Mouse (Mus musculus) frontal cortex, postnatal 10 days (tissue): ENCODE data around the gene Smtnl2.

Source experiments
- DNase-seq, 2 experiments: peaks; one replicate each; pipeline ENCODE4 v3.0.0; 2022; ENCODE audit warnings: low spot score in 2 of 2, mixed read lengths in 1 of 2

Gene Smtnl2

GRCm38 (mm10) chr11:72402017-72402416 is 9.5 kb downstream of the Smtnl2 start:
- DNase-seq, result no peak

DNA sequence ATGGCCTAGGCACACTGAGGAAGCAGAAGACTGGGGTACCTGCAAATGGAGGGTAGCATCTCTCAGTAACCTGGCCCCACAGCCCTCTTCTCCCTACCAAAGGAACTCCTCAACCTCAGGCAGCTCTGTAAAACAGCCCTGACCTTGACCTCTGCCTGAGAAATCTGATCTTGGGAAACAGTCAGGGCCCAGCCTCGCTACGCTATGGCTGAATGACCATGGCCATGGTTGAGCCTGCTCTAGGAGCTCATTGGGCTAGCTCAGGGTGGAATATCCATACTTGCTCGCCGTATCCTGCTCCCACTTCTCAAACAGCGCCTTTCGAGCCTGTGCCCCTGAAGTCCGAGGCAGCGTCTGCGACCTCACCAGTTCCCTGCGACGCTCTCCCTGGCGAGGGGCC is 10.4 kb downstream of the Smtnl2 start:
- DNase-seq, result no peak

DNA sequence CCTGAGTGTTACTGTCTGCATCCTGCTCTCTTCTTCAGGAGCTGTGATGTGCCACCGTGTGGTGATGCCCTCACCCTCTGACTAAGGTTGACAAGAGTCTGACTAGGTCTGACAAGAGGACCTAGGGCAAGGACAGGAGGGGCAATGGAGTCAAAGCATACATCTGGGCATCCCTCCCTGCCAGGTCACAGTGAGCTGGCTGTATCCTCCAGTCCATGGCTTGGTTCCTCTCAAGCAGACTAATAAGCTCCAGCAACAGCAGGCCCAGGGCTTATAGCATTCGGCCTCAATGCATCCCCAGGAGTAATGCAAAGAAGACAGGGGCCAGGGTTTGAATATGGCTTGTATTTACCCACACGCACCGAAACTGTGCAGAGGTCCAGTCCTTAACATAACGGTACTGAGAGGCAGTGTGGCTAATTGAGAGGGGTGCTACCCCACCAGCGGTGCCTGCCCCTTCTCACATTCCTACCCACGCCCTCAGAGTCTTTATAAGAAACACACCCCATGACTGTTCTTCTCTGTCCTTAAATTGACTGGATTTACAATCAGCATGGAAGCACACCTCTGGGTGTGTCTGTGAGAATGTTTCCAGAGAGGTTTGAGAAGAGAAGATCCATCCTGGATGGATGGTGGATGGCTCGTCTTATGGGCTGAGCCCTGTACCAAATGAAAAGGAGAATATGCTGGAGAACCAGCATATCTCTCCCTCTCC is 13.5 kb downstream of the Smtnl2 start:
- DNase-seq, result no peak

- no peak for DNase-seq
These were observed 14.4 kb downstream of the Smtnl2 start for GRCm38 (mm10) chr11:72397072-72397471.

DNA sequence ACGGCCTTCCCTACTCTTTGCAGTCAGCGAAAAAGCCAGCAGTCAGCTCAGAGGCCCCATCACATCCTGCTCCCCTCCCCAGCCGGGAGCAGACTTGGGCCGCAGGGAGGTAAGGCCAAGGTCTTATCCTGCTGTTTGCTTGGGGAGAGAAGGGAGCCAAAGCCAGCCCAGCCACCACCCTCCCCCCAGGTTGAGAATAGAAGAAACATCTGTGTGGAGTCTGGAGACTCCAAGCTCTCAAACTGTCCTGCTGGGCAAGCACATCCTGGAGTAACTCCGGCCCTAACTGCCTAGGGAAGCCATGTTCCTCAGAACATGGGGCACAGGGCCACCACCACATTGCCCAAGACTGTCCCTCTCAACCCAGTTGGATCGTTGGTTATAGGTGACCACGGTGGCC is 14.9 kb downstream of the Smtnl2 start:
- no peak for DNase-seq

DNA sequence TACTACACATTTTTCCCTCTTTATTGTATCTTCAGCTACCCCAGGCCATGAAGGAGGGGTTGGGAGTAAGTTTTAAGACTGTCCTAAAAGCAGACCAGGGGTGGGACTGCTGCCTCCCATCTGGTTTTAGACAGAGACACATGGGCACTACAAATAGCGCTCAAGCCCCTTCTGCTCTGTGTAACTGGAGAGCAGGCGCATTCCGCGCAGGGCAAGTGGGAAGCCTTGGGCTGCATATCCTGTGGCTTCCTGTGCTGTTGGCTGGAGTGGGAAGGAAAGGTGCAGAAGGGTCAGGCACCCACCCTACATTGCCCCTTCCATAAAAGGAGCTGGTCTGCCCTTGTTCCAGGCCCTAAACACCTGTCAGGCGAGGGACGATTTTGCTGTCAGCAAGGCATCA is 15.9 kb downstream of the Smtnl2 start:
- no peak for DNase-seq

DNA sequence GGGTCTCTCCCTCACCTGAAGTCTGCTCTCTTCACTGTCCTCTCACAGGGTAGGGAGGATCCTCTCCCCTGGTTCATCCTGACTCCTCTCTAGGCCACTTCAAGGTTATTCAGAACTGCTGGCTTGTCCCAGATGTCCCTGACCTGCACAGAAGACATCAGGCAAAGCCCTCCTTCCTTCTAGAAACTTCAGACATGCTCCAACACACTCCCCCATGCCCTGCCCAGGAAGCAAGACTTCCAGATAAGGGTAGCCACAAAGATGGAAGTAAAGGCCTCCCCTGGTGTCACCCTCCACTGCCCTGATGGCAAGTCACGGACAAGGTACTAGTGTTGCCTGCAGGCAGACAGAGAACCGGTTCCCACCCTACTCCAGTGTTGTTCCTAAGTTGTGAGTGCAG is 16.8 kb downstream of the Smtnl2 start:
- no peak for DNase-seq

DNA sequence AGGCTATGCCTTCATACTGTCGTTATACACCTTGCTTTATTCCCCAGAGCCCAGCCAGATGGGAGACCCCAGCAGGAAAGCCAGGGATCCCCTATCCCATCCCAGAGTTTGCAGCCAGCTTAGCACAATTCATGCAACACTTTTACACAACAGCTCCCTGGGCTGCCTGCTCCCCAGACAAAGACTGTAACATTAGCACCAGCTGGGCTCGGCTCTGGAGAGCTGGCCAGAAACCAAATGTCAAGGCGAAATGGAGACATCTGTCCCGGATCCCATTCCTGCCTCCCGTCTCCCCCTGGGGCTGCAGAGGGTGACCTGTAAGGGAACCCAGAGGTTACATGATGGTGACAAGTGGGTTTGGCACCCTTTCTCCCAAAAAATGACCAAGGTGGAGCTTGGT is 17.8 kb downstream of the Smtnl2 start:
- no peak for DNase-seq

GRCm38 (mm10) chr11:72393243-72393642 is 18.3 kb downstream of the Smtnl2 start:
- no peak for DNase-seq

DNA sequence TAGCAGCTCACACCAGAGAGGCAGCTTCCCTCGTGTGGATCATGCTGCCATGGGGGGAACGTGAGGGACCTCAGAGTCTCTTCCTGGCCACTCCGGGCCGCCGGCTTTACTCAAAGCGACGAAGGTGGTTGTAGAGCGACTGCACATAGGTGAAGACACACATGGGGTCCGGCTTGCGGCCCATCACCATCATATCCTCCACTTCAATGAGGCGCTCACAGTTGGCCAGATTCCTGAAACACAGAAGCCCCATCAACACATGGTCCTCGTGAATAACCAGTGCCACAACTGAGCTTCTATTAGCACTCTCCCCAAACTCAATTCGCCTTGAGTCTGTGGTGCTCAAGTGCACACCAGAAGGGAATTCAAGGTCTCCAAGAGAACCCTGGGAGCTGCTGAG is 20.3 kb downstream of the Smtnl2 start:
- DNase-seq, result no peak

DNA sequence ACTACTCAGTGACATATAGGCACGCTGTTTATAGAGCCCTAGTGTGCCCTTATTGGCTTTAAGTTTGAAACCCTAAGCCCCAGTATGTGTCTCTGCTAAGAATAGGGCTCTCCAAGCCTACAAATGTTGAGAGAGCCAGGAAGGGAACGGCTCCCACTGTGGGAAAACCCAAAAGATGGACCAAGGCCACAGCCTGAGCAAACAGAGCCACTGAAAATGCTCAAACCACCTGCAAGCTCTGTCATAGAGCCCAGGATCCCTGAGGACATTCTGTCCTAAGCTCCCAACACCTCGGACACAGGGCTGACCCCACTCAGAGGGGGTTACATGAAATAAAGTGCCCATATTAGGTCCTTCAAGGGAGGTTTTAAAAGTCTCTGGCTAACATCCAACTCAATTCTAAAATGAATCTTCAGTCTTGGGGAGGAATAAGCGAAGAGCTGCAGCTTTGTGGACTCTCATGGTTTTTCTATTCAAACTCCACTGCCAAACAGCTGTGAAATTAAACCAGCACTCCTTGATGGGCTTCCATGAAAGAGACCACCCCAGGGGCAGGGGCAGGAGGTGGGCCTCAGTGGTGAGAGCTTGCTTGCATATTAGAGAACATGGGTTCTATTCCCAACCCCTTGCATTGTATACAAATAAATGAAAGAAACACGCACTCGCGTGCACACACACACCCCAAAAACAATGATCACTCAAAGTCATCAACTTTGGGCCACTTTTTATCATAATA is 21.9 kb downstream of the Smtnl2 start:
- no peak for DNase-seq

DNA sequence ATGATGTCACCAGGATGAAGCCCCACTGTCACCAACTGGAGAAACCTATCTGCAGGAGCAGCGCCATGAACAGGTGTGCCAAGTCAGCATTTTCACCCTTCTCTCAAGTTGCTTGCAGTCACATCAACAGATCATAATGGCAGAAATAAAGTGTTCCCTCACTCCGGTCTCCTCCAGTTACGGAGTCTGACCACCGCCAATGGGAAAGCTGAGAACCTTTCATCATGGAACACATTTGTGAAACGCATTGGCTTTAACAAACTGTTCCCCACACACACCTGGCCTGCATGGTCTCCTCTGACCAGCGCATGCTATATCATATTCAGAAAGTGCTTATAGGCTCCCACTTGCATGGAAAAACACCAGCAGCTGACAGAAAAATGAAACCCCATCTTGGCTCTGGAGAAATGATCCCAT is 23.4 kb downstream of the Smtnl2 start:
- DNase-seq, result no peak

DNA sequence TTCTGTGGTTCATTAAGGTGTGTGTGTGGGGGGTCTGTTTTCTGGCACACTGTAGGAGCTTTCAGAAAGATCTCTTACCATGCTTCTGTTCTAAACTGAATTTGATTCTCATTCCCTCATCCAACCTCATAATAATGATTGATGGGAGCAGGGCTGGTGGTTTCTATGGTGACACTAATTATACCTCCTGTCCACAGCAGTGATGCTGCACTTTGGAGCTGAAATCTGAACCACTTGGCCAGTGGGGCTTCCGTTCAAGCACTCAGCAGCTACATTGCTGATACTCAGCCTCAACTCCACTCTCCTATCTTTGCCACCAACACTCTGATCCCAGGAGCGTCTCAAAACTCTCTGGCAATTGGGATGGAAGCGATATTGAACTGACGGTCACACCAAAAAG is 32.2 kb downstream of the Smtnl2 start:
- DNase-seq, result no peak

DNA sequence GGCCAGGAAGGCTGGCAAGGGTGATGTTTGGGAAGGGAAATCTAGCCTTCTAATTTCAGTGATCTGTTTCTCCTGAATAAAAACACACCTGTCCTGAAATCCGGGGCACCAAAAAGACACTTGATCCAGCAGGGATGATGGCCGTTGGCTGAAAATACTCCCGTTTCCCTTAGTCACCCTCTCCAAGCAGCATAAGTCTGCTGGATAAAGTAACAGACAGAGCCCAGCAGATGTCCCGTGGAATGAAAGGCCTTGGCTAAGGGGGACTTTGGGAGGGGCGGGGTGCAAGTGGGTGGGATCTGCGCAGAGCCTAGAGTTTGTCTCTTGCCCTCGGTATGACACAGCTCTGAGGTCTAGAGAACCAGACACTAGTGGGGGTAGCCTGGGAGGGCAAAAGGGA is 33.3 kb downstream of the Smtnl2 start:
- DNase-seq, result no peak

DNA sequence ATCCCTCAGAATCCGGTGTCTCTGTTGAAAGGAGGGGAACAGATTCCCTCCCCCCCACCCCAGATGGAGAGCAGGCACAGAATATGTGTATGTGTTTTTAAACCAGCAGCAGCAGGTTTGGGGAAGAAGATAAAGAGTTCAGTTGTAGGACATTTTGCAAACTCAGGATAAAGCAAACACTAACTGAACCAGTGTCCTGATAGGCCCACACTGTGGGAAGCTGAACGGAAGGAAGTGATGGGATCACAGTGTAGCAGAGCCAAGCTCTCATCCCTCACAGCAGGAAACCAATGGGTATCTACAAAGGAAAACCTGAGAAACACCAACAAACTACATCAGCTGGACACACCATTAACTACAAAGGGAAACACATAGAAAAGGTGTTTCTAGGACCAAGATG is 35.0 kb downstream of the Smtnl2 start:
- DNase-seq, result no peak

DNA sequence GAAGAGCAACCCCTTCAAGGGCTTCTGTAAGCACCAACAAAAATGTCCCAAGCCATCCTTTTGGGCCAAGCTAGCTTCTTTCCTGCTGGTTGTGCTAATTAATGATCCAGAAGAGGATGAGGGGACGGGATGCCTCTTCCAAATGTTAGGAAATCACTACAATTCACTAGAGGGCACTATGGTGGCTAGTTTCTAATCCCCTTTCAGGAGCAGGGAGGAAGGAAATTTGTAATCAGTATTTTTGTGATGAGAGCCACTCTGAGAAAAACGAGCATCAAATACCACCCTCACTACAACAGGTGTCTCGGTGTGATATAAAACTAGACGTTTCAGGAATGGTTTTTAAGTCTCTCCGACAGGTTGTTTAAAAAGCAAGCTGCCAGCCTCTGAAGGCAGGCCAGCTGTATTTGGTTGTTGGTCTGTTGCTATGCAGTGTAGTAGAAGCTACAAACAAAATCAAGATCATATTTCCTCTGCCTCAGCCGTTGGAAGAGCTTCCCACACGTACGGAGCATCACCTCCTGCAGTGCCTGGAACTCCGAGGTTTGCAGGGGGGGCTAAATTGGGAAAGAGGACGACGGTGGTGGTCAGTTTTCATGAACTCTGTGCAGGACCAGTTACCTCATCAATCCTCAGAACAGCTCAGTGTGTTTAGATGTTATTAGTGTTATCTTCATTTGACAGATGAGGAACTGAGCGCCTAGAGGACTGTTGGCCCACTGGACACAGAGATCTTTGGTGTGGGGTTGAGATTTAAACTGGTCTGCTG is 41.4 kb downstream of the Smtnl2 start:
- DNase-seq, result no peak

DNA sequence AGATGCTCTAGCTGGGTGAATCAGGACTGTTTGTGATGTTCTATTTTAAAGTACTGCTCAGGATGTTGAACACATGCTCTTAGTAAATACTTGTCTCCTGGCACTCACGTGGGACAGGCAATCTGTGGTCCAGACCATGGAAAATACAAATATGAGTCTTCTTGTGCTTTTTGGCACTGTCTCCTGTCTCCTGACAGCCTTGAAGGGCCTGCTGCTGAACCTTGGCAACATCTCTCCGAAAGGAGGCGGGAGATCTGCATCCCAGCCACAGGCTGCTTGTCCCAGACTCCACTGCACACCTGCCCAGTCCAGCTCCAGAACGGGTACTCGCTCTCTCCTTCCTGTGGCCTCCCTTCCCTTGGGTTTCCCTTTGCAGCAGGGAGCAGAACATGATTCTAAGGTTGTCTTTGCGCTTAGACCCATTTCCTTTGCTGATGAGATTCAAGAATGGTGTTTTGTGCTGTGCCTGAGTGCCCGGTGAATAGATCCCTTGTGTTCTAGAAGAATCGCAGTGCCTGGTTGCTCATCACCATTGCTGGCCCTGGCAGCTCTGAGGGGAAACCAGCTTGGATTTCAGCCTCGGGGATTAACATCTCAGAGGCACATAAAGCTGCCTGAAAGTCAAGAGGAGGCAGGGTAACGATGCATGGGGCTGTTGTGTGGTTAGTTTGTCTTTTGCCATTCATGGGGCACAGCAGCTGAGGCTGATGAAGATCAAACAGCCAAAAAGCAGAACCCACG is 43.4 kb downstream of the Smtnl2 start:
- no peak for DNase-seq

GRCm38 (mm10) chr11:72366126-72366525 is 45.4 kb downstream of the Smtnl2 start:
- no peak for DNase-seq

DNA sequence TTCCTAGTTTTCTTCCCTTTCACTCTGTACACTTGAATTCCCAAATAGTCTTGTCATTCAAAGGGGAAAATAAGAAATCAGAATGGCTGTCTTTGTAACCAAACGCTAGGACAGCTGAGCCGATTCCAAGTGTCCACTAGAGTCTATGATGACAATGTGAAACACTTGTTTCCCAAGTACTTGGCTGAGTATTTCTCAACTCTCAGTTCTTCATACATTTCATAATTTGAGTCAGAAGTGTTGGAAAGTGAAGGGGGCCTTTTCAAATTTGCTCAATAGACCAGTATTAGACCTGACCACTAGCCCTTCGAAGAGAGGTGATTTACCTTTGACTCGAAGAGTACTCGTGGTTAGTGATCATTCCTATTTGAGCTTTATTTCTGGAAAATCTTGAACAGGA is 47.0 kb downstream of the Smtnl2 start:
- DNase-seq, result no peak

GRCm38 (mm10) chr11:72363523-72364240 is 47.8 kb downstream of the Smtnl2 start:
- no peak for DNase-seq

DNA sequence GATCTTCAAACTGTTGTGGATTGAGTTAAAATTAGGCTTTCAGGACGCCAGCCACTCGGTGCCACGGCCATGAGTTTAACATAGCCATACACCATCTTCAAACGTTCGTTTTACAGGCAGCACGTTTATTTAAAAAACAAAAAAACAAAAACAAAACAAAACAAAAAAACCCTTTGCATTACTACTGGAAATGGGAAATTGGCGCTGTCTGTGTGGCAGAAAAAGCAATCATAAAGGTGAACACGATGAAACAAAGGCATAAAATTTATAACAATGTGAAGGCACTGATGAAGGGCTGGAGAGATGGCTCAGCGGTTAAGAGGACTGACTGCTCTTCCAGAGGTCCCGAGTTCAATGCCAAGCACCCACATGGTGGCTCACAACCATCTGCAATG is 49.2 kb downstream of the Smtnl2 start, which contains the start of gene Tekt1:
Gene Tekt1 (minus strand): TSS at position 96 of the 395 bp plus-strand sequence.
- DNase-seq, result no peak
